Mouse (Mus musculus) heart, embryonic 12.5 days (tissue): ENCODE results near the gene Kif24. TPM values are rescaled to one million over a fixed set of nuclear protein-coding genes. Genes with fewer than 3 reads are reported as not detected.
A peak's percentile ranks its signal among the peaks of the same experiment; 100 is the strongest.

Experiments used
- ATAC-seq: fragments of 200-750 bp; cut with Nextera tagmentation; 2 replicates; pipeline ENCODE4 v1.8.0; 2017; ENCODE audit warnings: moderate TSS enrichment, moderate library complexity; ENCODE audit not compliant: insufficient number of reproducible peaks, low FRiP score
- H3K27ac ChIP-seq: fragments of 300-500 bp; sonication (generic); 2 replicates; pipeline ENCODE4 v1.5.1; 2016; ENCODE audit warnings: mild to moderate bottlenecking, moderate library complexity; ENCODE audit not compliant: poor library complexity, severe bottlenecking
- H3K27me3 ChIP-seq: fragments of 300-500 bp; sonication (generic); replicated peaks from 2 replicates; pipeline ENCODE4 v1.6.1; 2016; ENCODE audit warnings: mild to moderate bottlenecking, moderate library complexity
- H3K36me3 ChIP-seq: fragments of 300-500 bp; sonication (generic); 2 replicates; pipeline ENCODE4 v1.6.1; 2016; ENCODE audit warnings: mild to moderate bottlenecking, moderate library complexity
- H3K4me1 ChIP-seq: fragments of 300-500 bp; sonication (generic); replicated peaks from 2 replicates; pipeline ENCODE4 v1.6.1; 2016; ENCODE audit warnings: mild to moderate bottlenecking
- H3K4me2 ChIP-seq: fragments of 300-500 bp; sonication (generic); 2 replicates; pipeline ENCODE4 v1.6.1; 2016; ENCODE audit warnings: mild to moderate bottlenecking, moderate library complexity
- H3K4me3 ChIP-seq: fragments of 300-500 bp; sonication (generic); 2 replicates; pipeline ENCODE4 v1.5.1; 2016; ENCODE audit warnings: mild to moderate bottlenecking
- H3K9ac ChIP-seq: fragments of 300-500 bp; sonication (generic); 2 replicates; pipeline ENCODE4 v1.6.1; 2016; ENCODE audit warnings: mild to moderate bottlenecking, moderate library complexity
- H3K9me3 ChIP-seq: fragments of 300-500 bp; sonication (generic); replicated peaks from 2 replicates; pipeline ENCODE4 v1.6.1; 2016; ENCODE audit warnings: mild to moderate bottlenecking, moderate library complexity
- WGBS: fragments of 180-500 bp; shearing (Covaris S2); methylation state at CpG from one replicate; pipeline ENCODE4 v1.1.7; 2016; 5-methylcytosine and 5-hydroxymethylcytosine counted together
- polyA plus RNA-seq: library from polyadenylated mRNA; unstranded; fragments of >200 nt; fragmentation: Nextera tagmentation; extraction: Ambion mirVana; gene quantifications from 2 replicates; pipeline ENCODE4 v1.2.1, GENCODE M21; 2016

Gene Kif24
- polyA plus RNA-seq, 1 experiment from 2014 or later, result 6.1 TPM

DNA sequence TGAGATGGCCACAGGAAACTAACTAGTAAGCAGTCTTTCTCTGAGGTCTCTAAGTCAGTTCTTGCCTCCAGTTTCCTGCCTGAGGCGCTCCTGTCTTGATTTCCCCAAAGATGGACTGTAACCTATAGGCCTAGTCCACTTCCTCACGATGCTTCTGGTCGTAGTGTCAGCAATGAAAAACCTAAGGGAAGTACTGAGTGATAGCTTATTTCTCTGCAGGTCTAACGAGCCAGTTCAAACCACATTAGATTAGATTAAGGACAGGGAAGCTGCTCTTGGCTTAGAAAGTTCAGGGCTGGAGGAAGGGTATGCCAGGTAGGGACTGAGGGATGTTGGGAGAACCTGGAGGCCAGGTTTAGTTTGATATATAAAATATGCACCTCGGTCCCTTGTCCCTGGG, 63.1 kb downstream of the Kif24 start:
- H3K4me2 ChIP-seq, result no peak overlapping the region
- no peak overlapping the region for H3K27ac ChIP-seq
- peaks cover 49% of the 10 kb centered on the region for H3K36me3 ChIP-seq
- 70% methylated on average over 5 of the region's 5 CpGs for WGBS
- no peaks in the 10 kb centered on the region for H3K9me3 ChIP-seq
- ATAC-seq, result no peak
- H3K9ac ChIP-seq, result no peak overlapping the region
- peaks cover 3% of the 10 kb centered on the region; the same call in 1 of the 2 replicates for H3K4me1 ChIP-seq
- no peaks in the 10 kb centered on the region for H3K27me3 ChIP-seq
- no peak overlapping the region for H3K4me3 ChIP-seq

DNA sequence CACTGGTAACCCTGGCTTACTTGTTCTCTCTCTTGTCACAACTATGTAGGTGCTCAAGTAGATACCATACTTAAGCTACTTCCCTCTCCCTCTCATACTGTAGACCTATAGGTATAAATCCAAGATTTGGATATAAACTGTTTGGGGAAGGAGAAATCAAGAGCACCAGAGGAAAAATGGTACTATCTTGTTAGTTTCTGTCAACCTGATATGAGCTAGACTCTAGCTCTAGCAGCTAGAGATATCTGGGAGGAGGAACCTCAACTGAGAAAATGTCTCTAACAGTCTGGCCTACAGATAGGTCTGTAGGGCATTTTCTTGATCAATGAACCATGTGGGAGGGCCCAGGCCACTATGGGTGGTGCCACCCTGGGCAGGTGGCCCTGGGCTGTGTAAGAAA, 63.5 kb downstream of the Kif24 start:
- peaks cover 49% of the 10 kb centered on the region for H3K36me3 ChIP-seq
- no peak overlapping the region for H3K9ac ChIP-seq
- no peak overlapping the region for H3K4me3 ChIP-seq
- no peaks in the 10 kb centered on the region for H3K27me3 ChIP-seq
- ATAC-seq, result no peak
- H3K4me1 ChIP-seq, result peaks cover 3% of the 10 kb centered on the region; the same call in 1 of the 2 replicates
- H3K27ac ChIP-seq, result no peak overlapping the region
- H3K4me2 ChIP-seq, result no peak overlapping the region
- H3K9me3 ChIP-seq, result no peaks in the 10 kb centered on the region

DNA sequence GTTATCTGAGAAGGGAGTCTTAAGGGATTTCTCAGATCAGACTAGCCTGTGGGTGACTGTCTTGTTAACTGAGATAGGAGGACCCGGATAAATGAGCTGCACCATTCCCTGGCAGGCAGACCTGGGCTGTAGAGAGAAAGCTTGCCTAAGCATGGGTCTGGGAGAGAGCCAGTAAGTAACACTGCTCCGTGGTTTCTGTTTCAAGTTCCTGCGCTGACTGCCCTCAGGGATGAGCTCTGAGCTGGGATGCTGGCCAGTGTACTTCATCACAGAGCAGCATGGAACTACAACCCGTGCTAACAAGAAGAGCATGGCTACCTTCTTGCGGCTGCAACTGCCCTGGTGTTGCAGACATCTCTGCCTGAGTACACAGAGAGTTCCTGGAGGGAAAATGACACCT, 64.8 kb downstream of the Kif24 start:
- WGBS, result 85% methylated on average over 5 of the region's 5 CpGs
- Histone ChIP-seq H3K4me3 (no peak overlapping the region), H3K4me1 (peaks cover 3% of the 10 kb centered on the region; the same call in 1 of the 2 replicates), H3K27ac (no peak overlapping the region), H3K4me2 (no peak overlapping the region), H3K27me3 (no peaks in the 10 kb centered on the region), H3K36me3 (peaks cover 56% of the 10 kb centered on the region), H3K9ac (no peak overlapping the region), H3K9me3 (no peaks in the 10 kb centered on the region)
- no peak for ATAC-seq

- peaks cover 64% of the 10 kb centered on the region for H3K36me3 ChIP-seq
Measured at GRCm38 (mm10) chr4:41398353-41398752, 66.3 kb downstream of the Kif24 start.

DNA sequence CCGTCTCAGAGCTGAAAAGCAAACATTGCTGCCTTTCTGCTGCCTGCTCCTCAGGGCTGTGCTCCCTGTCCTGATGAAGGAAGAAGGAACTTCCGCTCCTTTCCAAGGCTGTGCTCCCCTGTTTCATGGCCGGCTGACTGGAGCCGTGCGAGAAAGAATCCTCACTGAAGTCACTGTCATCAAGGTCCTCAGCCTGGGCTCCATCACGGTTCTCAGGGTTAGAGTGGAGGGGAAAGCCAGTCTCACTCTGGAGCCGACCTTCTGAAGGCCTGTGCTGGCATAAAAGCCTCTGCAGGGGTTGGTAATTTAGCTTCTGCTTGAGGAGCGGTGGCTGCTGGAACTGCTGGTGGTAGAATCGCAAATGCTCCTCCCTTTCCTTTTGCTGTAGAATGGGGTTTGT, 70.0 kb downstream of the Kif24 start:
- whole genome bisulfite sequencing, result 79% methylated on average over 9 of the region's 9 CpGs
- Histone ChIP-seq H3K27ac (no peak overlapping the region), H3K4me2 (no peak overlapping the region), H3K4me1 (peaks cover 3% of the 10 kb centered on the region; the same call in 1 of the 2 replicates), H3K9me3 (no peaks in the 10 kb centered on the region), H3K27me3 (no peaks in the 10 kb centered on the region), H3K36me3 (peaks cover 75% of the 10 kb centered on the region), H3K4me3 (no peak overlapping the region), H3K9ac (no peak overlapping the region)
- no peak for ATAC-seq

More at GRCm38 (mm10) chr4:41398353-41398752, 66.3 kb downstream of the Kif24 start:
- Histone ChIP-seq H3K4me1 (peaks cover 3% of the 10 kb centered on the region; the same call in 1 of the 2 replicates), H3K27me3 (no peaks in the 10 kb centered on the region), H3K4me2 (no peak overlapping the region), H3K9ac (no peak overlapping the region), H3K9me3 (no peaks in the 10 kb centered on the region), H3K27ac (no peak overlapping the region), H3K4me3 (no peak overlapping the region)
- WGBS, result 65% methylated on average over 6 of the region's 6 CpGs
- ATAC-seq, result no peak

- Histone ChIP-seq H3K36me3 (peaks cover 80% of the 10 kb centered on the region), H3K4me2 (no peak overlapping the region), H3K27ac (no peak overlapping the region), H3K9ac (no peak overlapping the region), H3K27me3 (no peaks in the 10 kb centered on the region), H3K4me3 (no peak overlapping the region), H3K9me3 (no peaks in the 10 kb centered on the region), H3K4me1 (0 out of 2 replicates have a peak, but pooled peaks cover 2% of the 10 kb centered on the region)
- 84% methylated on average over 2 of the region's 2 CpGs for WGBS
- no peak for ATAC-seq
Measured at GRCm38 (mm10) chr4:41391015-41391414, 73.7 kb downstream of the Kif24 start.

GRCm38 (mm10) chr4:41390122-41390521, 74.6 kb downstream of the Kif24 start:
- Histone ChIP-seq H3K27me3 (no peaks in the 10 kb centered on the region), H3K9me3 (no peaks in the 10 kb centered on the region), H3K4me1 (0 out of 2 replicates have a peak, but pooled peaks cover 3% of the 10 kb centered on the region), H3K4me3 (no peak overlapping the region), H3K27ac (no peak overlapping the region), H3K36me3 (peaks cover 73% of the 10 kb centered on the region), H3K9ac (no peak overlapping the region), H3K4me2 (no peak overlapping the region)
- no peak for ATAC-seq
- 29% methylated on average over 3 of the region's 3 CpGs for WGBS

GRCm38 (mm10) chr4:41389240-41389639, 75.4 kb downstream of the Kif24 start:
- peaks cover 66% of the 10 kb centered on the region for H3K36me3 ChIP-seq
- no peaks in the 10 kb centered on the region for H3K9me3 ChIP-seq
- H3K27me3 ChIP-seq, result no peaks in the 10 kb centered on the region
- 0 out of 2 replicates have a peak overlapping the region, but pooled peaks have one; percentile 21 for H3K4me2 ChIP-seq
- H3K9ac ChIP-seq, result 0 out of 2 replicates have a peak overlapping the region, but pooled peaks have one; percentile 28
- 91% methylated on average over 5 of the region's 5 CpGs for WGBS
- H3K27ac ChIP-seq, result no peak overlapping the region
- H3K4me3 ChIP-seq, result 0 out of 2 replicates have a peak overlapping the region, but pooled peaks have one; percentile 6
- H3K4me1 ChIP-seq, result 0 out of 2 replicates have a peak, but pooled peaks cover 3% of the 10 kb centered on the region
- ATAC-seq, result no peak

GRCm38 (mm10) chr4:41388616-41389015, 76.1 kb downstream of the Kif24 start:
- Histone ChIP-seq H3K4me3 (peak overlapping the region; percentile 6), H3K4me1 (0 out of 2 replicates have a peak, but pooled peaks cover 3% of the 10 kb centered on the region), H3K36me3 (peaks cover 66% of the 10 kb centered on the region), H3K9ac (0 out of 2 replicates have a peak overlapping the region, but pooled peaks have one; percentile 28), H3K4me2 (peak overlapping the region; percentile 21), H3K27ac (peak overlapping the region; percentile 56), H3K9me3 (no peaks in the 10 kb centered on the region), H3K27me3 (no peaks in the 10 kb centered on the region)
- ATAC-seq, result no peak
- 83% methylated on average over 5 of the region's 5 CpGs for WGBS

DNA sequence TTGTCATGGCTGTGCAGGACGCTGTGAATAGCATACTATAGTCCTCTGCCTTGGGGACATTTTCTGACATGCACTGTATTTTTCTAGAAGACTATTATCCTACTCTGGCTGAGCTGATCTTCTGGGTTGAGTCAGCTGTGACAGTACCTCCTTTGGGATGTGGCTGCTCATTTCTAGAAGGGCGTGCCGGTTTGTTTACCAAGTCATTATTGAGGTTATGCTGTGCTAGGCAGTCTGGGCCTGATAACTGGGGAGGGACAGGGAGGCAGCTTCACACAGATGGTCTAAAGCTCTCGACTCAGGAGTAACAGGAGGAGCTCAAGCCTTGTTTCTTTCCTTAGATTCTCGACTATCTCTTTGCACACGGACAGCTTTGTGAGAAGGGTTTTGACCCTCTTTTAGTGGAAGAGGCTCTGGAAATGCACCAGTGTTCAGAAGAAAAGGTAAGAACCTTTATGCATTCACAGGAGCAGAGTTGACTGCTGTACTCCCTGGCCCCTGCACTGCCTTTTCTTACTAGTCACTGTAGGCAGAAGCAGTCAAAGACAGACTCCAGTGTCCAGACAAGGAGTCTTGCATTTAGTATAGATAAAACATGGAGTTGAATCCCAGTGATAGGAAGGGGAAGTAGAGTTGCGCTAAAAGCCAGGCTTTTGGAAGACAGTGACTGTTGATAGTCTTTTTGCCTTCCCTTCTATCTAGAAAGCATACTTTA, 76.8 kb downstream of the Kif24 start:
- Histone ChIP-seq H3K4me1 (0 out of 2 replicates have a peak, but pooled peaks cover 3% of the 10 kb centered on the region), H3K27ac (peak overlapping the region; percentile 56), H3K4me3 (peak overlapping the region; percentile 6), H3K27me3 (no peaks in the 10 kb centered on the region), H3K36me3 (peaks cover 66% of the 10 kb centered on the region), H3K4me2 (0 out of 2 replicates have a peak overlapping the region, but pooled peaks have one; percentile 21), H3K9ac (no peak overlapping the region), H3K9me3 (no peaks in the 10 kb centered on the region)
- WGBS, result 71% methylated on average over 7 of the region's 7 CpGs
- ATAC-seq, result peak; percentile 94

- Histone ChIP-seq H3K27me3 (no peaks in the 10 kb centered on the region), H3K9ac (no peak overlapping the region), H3K4me3 (no peak overlapping the region), H3K9me3 (no peaks in the 10 kb centered on the region), H3K27ac (no peak overlapping the region), H3K4me2 (no peak overlapping the region), H3K36me3 (peaks cover 64% of the 10 kb centered on the region), H3K4me1 (0 out of 2 replicates have a peak, but pooled peaks cover 3% of the 10 kb centered on the region)
- WGBS, result 57% methylated on average over 1 of the region's 1 CpGs
- peak; percentile 73 for ATAC-seq
Measured at GRCm38 (mm10) chr4:41386412-41386975, 78.2 kb downstream of the Kif24 start.
